Mouse (Mus musculus) intestine, embryonic 14.5 days (tissue): ENCODE measurements at regions not wholly inside any gene's neighbourhood (a gene's known extent, or its start where the extent isn't known, plus 50 kb on each side); places are given as distances from the start of the nearest gene placed in this dataset.
A peak's percentile ranks its signal among the peaks of the same experiment; 100 is the strongest.

Experiments used
- ATAC-seq: fragments of 200-750 bp; cut with Nextera tagmentation; replicated peaks from 2 replicates; pipeline ENCODE4 v1.8.0; 2017; ENCODE audit warnings: low read depth, moderate number of reproducible peaks, moderate TSS enrichment, moderate library complexity; ENCODE audit not compliant: low FRiP score, low TSS enrichment
- DNase-seq: peaks from one replicate; pipeline ENCODE4 v3.0.0-alpha.2; 2018; ENCODE audit warnings: low spot score
- H3K27ac ChIP-seq: fragments of 300-500 bp; sonication (generic); 2 replicates; pipeline ENCODE4 v1.5.1; 2014; ENCODE audit warnings: low read depth, mild to moderate bottlenecking, control low read depth
- H3K27me3 ChIP-seq: fragments of 300-500 bp; sonication (generic); replicated peaks from 2 replicates; pipeline ENCODE4 v1.6.1; 2014; ENCODE audit warnings: low read length, control low read depth; ENCODE audit not compliant: control insufficient read depth, insufficient read depth
- H3K36me3 ChIP-seq: fragments of 300-500 bp; sonication (generic); 2 replicates; pipeline ENCODE4 v1.6.1; 2014; ENCODE audit warnings: low read length, control low read depth; ENCODE audit not compliant: control insufficient read depth, insufficient read depth
- H3K4me1 ChIP-seq: fragments of 300-500 bp; sonication (generic); replicated peaks from 2 replicates; pipeline ENCODE4 v1.6.1; 2014; ENCODE audit warnings: low read length, control low read depth, mixed read lengths; ENCODE audit not compliant: control insufficient read depth, insufficient read depth
- H3K4me2 ChIP-seq: fragments of 300-500 bp; sonication (generic); 2 replicates; pipeline ENCODE4 v1.6.1; 2014; ENCODE audit warnings: low read length
- H3K4me3 ChIP-seq: fragments of 300-500 bp; sonication (generic); 2 replicates; pipeline ENCODE4 v1.5.1; 2014; ENCODE audit warnings: low read depth, low read length, control low read depth, mixed read lengths
- H3K9ac ChIP-seq: fragments of 300-500 bp; sonication (generic); 2 replicates; pipeline ENCODE4 v1.6.1; 2014; ENCODE audit warnings: mild to moderate bottlenecking, low read length
- H3K9me3 ChIP-seq: fragments of 300-500 bp; sonication (generic); 2 replicates; pipeline ENCODE4 v1.6.1; 2016; ENCODE audit warnings: low read length, control low read depth; ENCODE audit not compliant: control insufficient read depth
- WGBS: fragments of 180-500 bp; shearing (Covaris S2); extraction: QIAGEN DNeasy Blood & Tissue Kit; methylation state at CpG from one replicate; pipeline ENCODE4 v1.1.7; 2014; 5-methylcytosine and 5-hydroxymethylcytosine counted together

- peak overlapping the region; percentile 25; the same call in 1 of the 2 replicates for H3K4me2 ChIP-seq
- DNase-seq (peak; percentile 89), ATAC-seq (peak; percentile 80)
- WGBS, result 24% methylated on average over 11 of the region's 11 CpGs
- no peak overlapping the region; the same call in 1 of the 2 replicates for H3K27ac ChIP-seq
- H3K4me1 ChIP-seq, result no peaks in the 10 kb centered on the region
- H3K9ac ChIP-seq, result no peak overlapping the region
- H3K36me3 ChIP-seq, result no peaks in the 10 kb centered on the region
- H3K9me3 ChIP-seq, result no peaks in the 10 kb centered on the region
- H3K4me3 ChIP-seq, result no peak overlapping the region
- no peaks in the 10 kb centered on the region for H3K27me3 ChIP-seq
These were observed 346.5 kb upstream of the Cobl start for GRCm38 (mm10) chr11:12810949-12811881.
